Mouse (Mus musculus) granulocyte monocyte progenitor cell, adult 5-6 weeks (primary cell): ENCODE data around the gene Tns2. TPM values are rescaled to one million over a fixed set of nuclear protein-coding genes. Genes with fewer than 3 reads are reported as not detected.

Experiments
- ATAC-seq: replicated peaks from 2 replicates; pipeline ENCODE4 v1.8.0; 2016; ENCODE audit warnings: mild to moderate bottlenecking, moderate TSS enrichment, inconsistent platforms; ENCODE audit not compliant: poor library complexity, severe bottlenecking
- total RNA-seq, 2 experiments: library from RNA; stranded (forward) in 1 of 2; stranded (reverse) in 1 of 2; fragments of 200-712, 200-1000 nt in 1 of 2; fragments of >200 nt in 1 of 2; fragmentation: Nextera tagmentation in 1 of 2; gene quantifications; 2 replicates each; pipeline ENCODE4 v1.2.3; 2014 to 2017

The Tns2 gene
- total RNA-seq, 2 experiments from 2014 or later = not detected

- ATAC-seq = peak; percentile 90
These were observed 9.0 kb upstream of the Tns2 start for GRCm38 (mm10) chr15:102091063-102091679.

GRCm38 (mm10) chr15:102091688-102092087, 8.5 kb upstream of the Tns2 start:
- ATAC-seq = no peak

- no peak for ATAC-seq
These were observed 8.0 kb upstream of the Tns2 start for GRCm38 (mm10) chr15:102092222-102092621.

- ATAC-seq = no peak
These were observed 6.1 kb upstream of the Tns2 start for GRCm38 (mm10) chr15:102094157-102094556.

- ATAC-seq = no peak
These were observed 5.2 kb upstream of the Tns2 start for GRCm38 (mm10) chr15:102094988-102095387.

GRCm38 (mm10) chr15:102097147-102097915, 2.9 kb upstream of the Tns2 start:
- no peak for ATAC-seq

- ATAC-seq = no peak
These were observed 2.1 kb upstream of the Tns2 start for GRCm38 (mm10) chr15:102097991-102098555.

GRCm38 (mm10) chr15:102099260-102099659, 953 bp upstream of the Tns2 start:
- ATAC-seq = no peak

GRCm38 (mm10) chr15:102099771-102100160, 447 bp upstream of the Tns2 start:
- no peak for ATAC-seq

GRCm38 (mm10) chr15:102100996-102101671, 921 bp downstream of the Tns2 start:
- no peak for ATAC-seq

GRCm38 (mm10) chr15:102101672-102102541, 1.7 kb downstream of the Tns2 start:
- no peak for ATAC-seq

- no peak for ATAC-seq
These were observed 2.4 kb downstream of the Tns2 start for GRCm38 (mm10) chr15:102102548-102103121.

- ATAC-seq = no peak
These were observed 3.2 kb downstream of the Tns2 start for GRCm38 (mm10) chr15:102103371-102103946.

- ATAC-seq = no peak
These were observed 3.8 kb downstream of the Tns2 start for GRCm38 (mm10) chr15:102103947-102104555.

GRCm38 (mm10) chr15:102105360-102105759, 5.1 kb downstream of the Tns2 start:
- ATAC-seq = no peak

- no peak; the same call in 1 of the 2 replicates for ATAC-seq
These were observed 5.8 kb downstream of the Tns2 start for GRCm38 (mm10) chr15:102105764-102106730.

- ATAC-seq = no peak
These were observed 6.7 kb downstream of the Tns2 start for GRCm38 (mm10) chr15:102106754-102107456.
